Mouse (Mus musculus) granulocyte monocyte progenitor cell, adult 5-6 weeks (primary cell): Measurements from ENCODE around the gene Mri1. TPM values are rescaled to one million over a fixed set of nuclear protein-coding genes. Genes with fewer than 3 reads are reported as not detected.

ENCODE experiments used
- ATAC-seq: replicated peaks from 2 replicates; pipeline ENCODE4 v1.8.0; 2016; ENCODE audit warnings: mild to moderate bottlenecking, moderate TSS enrichment, inconsistent platforms; ENCODE audit not compliant: poor library complexity, severe bottlenecking
- total RNA-seq, 2 experiments: library from RNA; stranded (forward) in 1 of 2; stranded (reverse) in 1 of 2; fragments of 200-712, 200-1000 nt in 1 of 2; fragments of >200 nt in 1 of 2; fragmentation: Nextera tagmentation in 1 of 2; gene quantifications; 2 replicates each; pipeline ENCODE4 v1.2.3; 2014 to 2017

The Mri1 gene
- total RNA-seq (2014; fragmentation: Nextera tagmentation) (18.6 and 30.7 TPM in 2 replicates), total RNA-seq (2017) (14.0 and 26.3 TPM in 2 replicates)

DNA sequence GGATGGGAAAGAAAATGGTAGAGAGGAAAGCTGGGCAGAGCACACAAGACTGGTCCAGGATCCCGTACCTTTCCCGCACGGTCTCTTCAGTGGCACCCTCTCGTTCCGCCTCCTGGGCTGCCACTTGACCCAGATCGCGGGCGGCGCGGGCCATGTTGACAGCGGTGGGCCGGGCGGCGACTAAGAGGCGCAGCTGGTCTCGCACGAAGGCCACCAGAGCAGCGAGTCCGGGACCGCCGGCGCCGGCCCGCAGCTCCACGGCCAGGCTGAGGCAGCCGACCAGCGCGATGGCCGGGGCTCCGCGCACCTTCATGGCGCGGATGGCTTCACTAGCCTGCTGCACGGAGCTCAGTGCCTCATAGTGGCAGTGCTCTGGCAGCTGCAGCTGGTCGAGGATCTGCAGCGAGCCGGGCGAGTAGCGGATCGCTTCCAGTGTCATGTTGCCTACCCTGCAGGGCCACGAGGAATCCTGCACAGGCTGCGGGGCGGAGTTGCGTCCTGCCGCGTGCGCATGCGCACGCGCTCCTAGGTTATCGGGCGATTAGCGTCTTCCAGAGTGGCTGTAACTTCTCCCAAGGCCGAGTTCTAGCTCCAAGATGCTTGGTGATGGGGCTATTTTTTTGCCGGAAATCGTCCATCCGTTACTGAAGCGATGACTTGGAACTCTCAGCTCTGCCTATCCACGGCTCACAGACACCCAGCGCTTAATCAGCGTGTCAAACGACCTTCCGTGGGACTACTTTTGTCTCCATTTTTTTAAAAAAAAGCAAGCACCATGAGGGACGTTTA is at the start of gene Mri1:
Mri1 (minus strand) TSS at position 505 of the 789 bp plus-strand sequence.
- ATAC-seq: peak; percentile 74

DNA sequence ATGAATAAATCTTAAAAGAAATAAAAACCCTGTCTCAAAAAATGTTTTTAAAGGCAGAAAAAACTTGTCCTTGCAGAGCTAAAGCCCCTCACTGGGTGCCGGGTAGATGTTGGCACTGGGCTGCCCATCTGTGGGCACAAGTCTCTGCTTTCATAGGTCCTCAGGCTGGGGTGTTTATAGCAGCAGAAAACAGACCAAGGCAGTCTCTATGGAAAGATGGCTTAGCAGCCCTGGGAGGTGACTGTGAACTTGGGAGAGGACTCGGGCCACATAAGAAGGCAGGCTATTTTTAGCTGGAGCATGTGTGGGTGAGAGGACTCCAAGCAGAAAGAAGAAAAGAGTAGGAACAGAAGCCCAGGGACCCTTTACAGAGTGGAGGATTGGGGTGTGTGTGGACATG is 46.8 kb upstream of the Mri1 start:
- no peak for ATAC-seq

DNA sequence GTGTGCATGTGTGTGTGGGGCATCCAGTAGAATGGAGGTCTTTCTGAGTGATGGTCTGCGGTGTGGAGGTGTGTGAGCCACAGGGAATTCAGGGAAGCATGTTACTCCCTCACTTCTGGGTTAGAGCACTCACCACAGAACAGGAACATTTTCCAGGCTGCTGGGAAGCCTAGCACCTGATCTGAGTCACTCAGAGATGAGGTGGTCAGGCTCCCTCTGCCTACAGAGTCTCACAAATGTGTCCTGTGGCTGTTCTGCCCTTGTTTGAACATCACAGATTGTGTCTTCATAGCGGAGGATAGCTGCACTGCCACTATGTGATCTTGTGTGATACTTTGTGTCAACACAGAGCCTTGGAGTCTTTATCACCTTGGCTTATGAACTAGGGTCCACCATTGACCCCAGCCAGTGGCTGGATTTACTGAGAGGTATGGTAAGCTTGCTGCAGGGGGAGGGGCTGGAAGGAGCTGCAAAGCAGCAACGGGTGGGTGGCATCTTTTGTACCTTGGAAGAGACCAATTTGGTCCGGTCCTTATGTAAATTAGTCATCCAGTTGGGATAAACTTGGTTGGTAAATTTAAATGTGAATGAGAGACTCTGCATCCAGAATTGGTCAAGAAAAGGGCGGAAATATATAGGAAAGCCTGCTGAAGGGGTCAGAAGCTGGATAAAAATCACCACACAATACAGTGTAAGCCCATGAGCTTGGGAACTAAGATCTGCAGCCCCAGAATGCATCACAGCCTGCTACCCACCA is 40.1 kb upstream of the Mri1 start:
- ATAC-seq: no peak

DNA sequence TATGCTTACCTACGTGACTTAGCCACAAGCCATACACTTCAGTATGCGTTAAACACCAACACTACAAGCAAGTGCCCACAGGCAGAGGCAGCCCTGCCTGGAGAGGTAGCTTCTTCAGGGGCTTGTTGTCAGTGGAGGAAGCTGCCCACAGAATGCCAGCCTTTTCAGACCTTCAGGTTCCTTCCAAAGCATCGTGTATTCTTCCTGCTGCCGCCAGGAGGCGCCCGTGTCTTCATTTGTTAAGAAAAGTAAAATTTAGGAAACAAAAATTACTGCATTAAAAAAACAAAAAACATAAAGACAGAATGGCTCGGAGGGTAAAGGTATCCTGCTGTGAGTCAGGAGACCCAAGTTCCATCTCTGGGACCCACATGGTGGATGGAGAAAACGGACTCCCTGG is 34.6 kb upstream of the Mri1 start:
- peak; percentile 27; the same call in 1 of the 2 replicates for ATAC-seq

DNA sequence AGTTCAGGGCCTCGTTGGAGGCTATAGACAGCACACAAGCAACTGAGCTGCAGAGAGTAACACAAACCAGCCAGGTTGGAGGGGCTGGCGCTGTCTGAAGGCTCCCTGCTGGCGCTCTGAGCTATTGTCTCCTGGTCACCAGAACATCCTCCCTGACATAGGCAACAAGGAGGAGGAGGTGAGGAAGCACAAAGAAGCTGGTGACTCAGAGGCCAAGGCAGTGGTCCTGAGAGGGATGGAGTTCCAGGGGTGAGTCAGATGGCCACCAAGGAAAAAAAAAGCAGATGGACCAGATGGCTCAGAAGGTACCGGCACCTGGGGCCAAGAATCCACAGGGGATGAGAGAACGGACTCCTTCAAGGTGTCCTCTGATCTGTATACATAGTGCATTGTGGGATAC is 34.0 kb upstream of the Mri1 start:
- ATAC-seq: no peak

DNA sequence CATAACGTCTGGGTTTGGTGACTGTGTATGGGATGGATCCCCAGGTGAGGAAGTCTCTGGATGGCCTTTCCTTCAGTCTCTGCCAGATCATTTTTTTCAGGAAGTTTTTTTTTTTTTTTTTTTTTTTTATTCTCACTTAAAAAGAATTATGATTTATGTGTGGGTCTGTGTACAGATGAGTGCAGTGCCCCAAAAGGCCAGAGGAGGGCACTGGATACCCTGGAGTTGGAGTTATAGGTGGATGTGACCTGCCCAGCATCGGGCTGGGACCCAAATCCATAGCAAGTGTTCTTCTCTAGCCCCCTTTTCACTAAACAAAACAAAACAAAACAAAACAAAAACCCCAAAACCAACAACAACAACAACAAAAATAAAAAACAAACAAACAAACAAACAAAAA is 31.8 kb upstream of the Mri1 start:
- peak; percentile 50 for ATAC-seq

DNA sequence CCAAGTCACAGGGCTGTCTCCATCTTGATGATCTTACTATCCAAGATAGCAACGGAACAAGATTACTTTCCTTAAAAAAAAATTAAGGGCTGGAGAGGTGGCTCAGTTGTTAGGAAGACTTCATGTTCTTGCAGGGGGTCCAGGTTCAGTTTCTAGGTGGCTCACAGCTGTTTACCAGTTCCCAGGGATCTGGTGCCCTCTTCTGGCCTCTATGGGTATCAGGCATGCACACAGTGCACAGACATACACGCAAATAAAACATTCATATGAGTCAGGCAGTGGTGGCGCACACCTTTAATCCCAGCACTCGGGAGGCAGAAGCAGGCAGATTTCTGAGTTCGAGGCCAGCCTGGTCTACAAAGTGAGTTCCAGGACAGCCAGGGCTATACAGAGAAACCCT is 28.5 kb upstream of the Mri1 start:
- ATAC-seq: peak; percentile 82

DNA sequence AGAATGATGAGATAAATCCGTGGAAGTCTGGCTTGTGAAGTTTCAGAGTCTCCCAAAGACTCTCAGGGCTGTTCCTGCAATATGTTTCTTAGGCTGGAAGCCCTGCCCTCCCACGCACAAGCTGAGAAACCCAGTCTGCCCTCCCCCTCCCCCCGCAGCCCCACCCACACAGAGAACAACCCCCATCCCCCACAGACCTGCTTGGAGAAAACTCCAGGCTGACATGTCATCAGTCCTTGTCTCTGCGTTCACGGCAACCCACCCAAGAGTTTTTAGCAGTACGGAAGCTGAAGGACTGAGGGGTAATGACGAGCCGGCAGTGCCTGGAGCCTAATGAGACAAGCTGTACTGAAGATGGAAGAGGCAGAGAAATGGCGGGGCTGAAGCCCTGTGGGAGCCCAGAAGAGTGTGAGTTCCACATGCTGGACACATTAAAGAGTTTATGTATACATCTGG is 27.5 kb upstream of the Mri1 start:
- ATAC-seq: no peak

DNA sequence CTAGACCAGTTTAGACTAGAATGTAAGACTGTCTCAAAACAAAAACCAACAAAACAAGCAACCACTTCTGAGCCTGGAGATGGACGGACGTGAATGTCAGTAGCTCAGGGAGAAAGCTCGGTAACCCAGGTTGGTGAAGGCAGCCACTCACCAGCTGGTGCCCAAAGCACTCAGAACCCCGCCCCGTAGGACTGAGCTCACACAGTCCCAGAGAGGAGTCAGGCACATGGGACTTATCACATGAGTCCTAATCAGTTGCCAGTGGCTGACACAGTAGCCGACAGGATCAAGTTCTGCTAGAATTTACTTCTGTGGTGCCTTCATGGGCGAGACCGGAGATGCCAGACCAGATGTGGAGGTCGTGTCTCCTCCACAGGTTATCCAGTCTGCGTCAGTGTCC is 23.7 kb upstream of the Mri1 start:
- ATAC-seq: no peak

DNA sequence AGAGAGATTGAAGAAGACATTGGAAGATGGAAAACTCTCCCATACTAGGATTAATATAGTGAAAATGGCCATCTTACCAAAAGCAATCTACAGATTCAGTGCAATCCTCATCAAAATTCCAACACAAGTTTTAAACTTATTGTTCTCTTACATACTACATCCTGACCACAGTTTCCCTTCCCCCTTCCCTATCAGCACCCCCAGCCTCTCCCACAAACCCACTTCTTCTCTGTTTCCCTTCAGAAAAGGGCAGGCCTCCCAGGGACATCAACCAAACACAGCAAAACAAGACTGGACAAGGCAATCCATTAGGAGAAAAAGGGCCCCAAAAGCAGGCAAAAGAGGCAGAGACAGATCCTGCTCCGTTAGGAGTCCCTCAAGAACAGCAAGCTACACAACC is 19.3 kb upstream of the Mri1 start:
- ATAC-seq: peak; percentile 74

DNA sequence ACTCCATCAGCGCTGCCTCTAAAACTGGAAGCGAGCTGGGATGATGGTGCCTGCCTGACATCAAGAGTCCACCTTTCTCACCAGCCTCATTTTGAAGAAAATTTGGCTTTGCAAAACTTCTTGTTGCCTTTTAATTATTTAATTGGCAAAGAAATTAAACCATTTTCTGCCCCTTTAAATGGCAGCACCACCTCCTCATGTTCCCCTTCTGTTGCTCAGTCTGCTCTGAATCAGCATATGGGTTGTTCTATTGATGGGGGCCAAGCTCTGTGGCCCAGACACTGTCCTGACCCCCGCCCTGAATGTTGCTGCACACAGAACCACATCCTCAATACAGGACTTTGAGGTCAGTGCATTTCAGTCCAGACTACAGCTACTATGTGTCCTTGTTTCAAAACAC is 16.8 kb upstream of the Mri1 start:
- ATAC-seq: no peak

DNA sequence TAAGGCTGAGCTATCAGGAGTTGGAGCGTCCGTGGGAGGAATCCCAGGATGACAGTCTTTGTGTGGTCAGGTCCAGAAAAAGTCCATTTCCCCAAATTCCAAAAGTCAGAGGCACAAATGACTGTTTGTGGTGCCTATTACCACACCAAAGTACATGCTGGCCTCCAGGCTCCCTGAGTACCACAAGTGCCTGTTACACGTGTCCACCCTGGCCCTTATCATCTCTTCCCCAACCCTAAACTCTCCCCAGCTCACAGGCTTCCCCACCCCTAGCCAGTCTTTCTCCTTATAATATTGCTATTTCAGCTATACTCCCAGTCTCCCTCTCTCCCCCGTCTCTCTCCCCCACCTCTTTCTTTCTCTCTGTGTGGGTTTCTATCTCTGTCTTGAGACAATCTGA is 15.2 kb upstream of the Mri1 start:
- ATAC-seq: no peak

DNA sequence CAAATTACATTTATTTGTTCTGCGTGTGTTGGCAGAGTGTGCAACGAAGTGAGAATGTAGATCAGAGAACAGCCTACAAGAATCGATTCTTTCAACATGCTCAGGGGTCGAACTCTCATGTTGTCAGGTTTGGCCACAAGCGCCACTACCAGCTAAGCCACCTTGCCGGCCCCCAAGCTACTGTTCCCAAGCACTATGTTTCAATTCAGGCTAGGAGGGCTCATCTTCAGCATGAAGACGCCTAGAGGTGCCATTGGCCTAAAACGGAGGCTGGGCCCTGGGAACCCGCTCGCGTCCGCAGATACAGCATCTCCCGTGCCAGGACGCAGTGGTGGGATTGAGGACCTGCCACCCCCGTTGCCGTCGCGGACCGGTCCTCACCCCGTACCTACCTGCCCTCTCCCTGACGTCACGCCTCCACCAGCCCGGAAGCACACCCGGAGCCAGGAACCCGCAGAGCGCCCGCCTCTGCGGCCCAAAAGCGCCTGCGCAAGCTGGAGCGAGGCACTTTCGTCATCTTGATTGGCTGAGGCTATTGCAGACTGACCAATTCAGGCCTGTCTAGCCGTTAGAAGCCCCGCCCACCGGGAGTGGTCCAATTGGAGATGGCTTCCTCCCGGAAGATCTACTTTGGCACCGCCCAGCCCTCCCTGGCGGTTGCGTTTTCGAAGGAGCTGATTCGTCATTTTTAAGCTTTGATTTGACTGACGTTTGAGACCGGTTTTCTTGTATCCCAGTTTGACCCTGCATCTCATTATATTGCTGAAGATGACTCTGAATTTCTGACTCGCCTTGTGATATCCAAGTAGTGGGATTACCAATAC is 13.0 kb upstream of the Mri1 start, which contains the start of gene Ccdc130:
Ccdc130 (minus strand) TSS at position 431 of the 824 bp plus-strand sequence.
- peak; percentile 95 for ATAC-seq

DNA sequence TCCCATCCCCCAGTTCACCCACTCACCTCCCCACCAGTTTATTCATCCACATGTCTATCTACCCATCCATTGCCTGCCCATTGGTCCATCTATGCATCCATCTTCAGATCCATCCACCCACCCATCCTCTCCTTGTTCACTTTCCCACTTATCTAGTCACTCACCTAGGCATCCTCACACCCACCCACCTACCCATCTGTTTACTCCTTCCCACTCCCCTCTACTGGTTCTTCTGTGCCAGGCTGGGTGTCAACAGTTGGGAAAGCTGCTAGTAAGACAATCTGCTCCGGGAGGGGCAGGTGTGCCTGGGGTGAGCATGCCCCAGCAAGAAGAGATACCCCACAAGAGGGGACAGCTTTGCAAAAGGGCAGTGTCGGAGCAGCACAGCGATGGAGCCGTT is 4.0 kb upstream of the Mri1 start:
- ATAC-seq: no peak

DNA sequence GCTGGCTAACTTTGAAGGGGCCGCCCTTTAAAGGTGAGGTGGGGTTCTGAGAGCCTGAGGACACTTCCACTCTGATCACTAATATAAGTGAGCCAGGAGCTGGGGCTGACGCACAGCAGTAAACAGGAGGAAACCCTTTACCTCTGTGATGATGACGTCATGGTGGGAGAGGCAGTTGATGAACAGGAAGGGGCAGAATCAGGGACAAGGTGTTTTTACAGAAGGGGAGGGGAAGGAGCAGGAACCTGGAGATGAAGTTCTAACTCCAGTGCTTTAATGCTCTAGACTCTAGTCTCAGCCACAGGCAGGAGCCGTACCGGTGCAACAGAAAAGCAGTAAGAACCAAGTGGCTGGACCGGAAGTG is 686 bp downstream of the Mri1 start:
- ATAC-seq: peak; percentile 52

DNA sequence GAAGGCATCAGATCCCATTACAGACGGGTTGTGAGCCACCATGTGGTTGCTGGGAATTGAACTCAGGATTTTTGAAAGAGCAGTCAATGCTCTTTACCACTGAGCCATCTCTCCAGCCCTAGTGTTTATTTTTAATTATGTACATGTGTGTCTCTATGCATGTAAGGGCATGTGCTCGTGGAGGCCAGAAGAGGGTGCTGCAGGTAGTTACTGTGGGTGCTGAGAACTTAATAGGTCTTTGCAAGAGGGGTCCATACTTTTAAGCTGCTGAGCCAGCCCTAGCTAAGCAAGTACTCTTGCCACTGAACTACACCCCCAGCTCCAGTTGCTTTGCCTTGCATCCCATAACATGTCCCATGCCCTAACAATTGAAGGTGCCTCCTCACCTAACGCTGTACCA is 1.3 kb downstream of the Mri1 start:
- ATAC-seq: 0 out of 2 replicates have a peak, but pooled peaks have one; percentile 16

DNA sequence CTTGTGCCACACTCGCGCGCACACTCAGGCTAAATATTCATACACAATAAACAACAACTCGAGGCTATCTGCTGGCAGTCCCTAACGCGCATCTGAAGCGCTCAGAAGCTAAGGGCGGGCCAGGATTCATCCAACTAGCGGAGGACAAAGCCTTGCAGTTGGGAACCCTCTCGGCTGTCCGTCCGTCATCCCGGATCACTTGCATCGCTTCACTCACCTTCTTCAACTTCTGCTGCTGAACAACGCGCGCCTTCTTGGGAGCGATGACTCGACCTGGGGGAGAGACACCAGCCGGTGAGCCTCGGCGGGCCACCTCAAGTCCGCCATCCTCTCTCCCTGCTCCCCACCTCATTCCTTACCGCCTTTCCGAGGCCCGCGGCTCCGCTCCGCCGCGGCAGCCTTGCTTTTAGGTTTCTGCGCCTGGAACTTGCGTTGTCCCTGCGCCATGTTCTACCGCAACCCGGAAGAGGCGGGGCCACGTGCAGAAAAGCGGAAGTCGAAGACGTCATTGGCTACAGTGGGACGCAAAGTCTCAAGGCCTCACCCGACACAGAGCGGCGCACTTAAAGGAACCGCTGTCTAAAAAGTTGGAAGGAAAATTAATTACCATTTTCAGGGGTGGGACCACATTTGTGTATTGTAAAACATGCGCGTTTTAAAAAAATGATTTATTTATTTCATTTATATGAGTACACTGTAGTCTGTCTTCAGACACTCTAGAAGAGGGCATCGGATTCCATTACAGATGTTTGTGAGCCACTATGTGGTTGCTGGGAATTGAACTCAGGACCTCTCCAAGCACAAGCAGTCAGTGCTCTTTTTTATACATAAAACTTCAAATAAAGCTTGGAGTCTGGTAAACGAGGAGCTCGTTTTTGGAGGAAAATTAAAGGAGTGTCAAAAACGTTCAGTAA is 7.6 kb downstream of the Mri1 start, which contains the start of gene D8Ertd738e:
D8Ertd738e (minus strand) TSS at position 463 of the 914 bp plus-strand sequence.
- peak; percentile 97 for ATAC-seq

DNA sequence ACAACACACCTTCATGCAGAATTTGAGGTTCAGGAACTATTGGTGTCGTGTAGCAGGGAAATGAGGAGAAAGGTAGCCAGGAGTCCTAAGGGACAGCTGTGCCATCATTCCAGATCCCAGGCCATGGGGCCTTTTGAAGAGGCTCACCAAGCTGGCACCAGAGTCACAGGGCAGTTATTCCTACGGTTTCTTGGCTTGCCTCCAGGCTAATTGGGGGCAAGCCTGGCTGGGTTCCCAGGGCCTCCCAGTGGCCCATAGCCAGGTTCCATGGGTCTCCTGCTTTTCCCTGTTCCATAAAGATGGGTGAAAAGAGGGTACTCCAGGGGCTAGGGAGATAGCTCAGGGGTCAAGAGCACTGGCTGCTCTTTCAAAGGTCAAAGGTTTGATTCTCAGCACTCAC is 15.3 kb downstream of the Mri1 start:
- no peak for ATAC-seq

DNA sequence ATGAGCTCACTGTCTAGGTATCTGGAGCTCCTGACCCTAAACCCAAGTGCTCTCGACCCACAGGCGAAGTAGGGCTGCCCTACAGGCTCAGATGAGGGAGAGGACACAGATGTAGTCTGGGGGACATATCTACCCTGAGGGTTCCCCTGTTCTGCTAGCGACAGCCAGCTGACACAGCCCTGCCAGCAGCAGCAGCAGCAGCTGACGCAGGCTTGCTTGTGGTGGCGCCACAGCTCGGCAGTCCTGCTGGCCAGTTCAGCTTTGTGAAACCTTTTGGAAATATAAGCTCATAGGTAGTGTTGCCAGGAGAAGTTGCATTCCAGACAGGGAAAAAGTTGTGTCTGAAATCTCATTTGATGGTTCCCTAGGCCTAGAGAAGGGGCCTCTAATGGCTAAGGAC is 16.0 kb downstream of the Mri1 start:
- no peak for ATAC-seq
